Comparison of ENCODE assay signal across 26 mouse cellular contexts in genomic region chr17:62832550-62833127, GRCm38 (mm10). TPM values are rescaled to one million over a fixed set of nuclear protein-coding genes. Genes with fewer than 3 reads are reported as not detected.
DNase-seq lines count a peak whose midpoint lies in the region; ATAC-seq lines count a peak whose summit lies in the region.
"Had no signal": no experiment of that assay in that cellular context is flagged by ENCODE, and none has a peak within 500 bp of the region (broad histone marks: within the 10 kb centered on the region; RNA-seq: fewer than 3 reads in every experiment).

No protein-coding gene starts in this region.

- H3K27me3 ChIP-seq in heart, embryonic 13.5 days (replicated peaks), result no peaks in the 10 kb centered on the region
- no peaks in the 10 kb centered on the region for H3K27me3 ChIP-seq in midbrain, embryonic 13.5 days
- peaks cover 31% of the 10 kb centered on the region for H3K27me3 ChIP-seq in midbrain, embryonic 10.5 days (ENCODE audit: low read depth, poor library complexity, severe bottlenecking)
- H3K27me3 ChIP-seq in midbrain, embryonic 16.5 days (ENCODE audit: control insufficient read depth, insufficient read depth, low read depth, low read length), result no peaks in the 10 kb centered on the region
- H3K27me3 ChIP-seq: CH12.LX; embryonic facial prominence, embryonic 15.5 days; hindbrain, embryonic 12.5 days had no signal

- no peak overlapping the region for H3K9ac ChIP-seq in heart, embryonic 13.5 days
- no peak overlapping the region for H3K9ac ChIP-seq in midbrain, embryonic 13.5 days (replicated peaks)
- H3K9ac ChIP-seq in midbrain, embryonic 16.5 days (ENCODE audit: low read depth, low read length), result no peak overlapping the region
- H3K9ac ChIP-seq: embryonic facial prominence, embryonic 15.5 days; hindbrain, embryonic 12.5 days had no signal

- H3K4me1 ChIP-seq in heart, embryonic 13.5 days, result peaks cover 24% of the 10 kb centered on the region
- peaks cover 26% of the 10 kb centered on the region for H3K4me1 ChIP-seq in midbrain, embryonic 13.5 days (replicated peaks)
- peaks cover 46% of the 10 kb centered on the region for H3K4me1 ChIP-seq in midbrain, embryonic 10.5 days
- peaks cover 18% of the 10 kb centered on the region for H3K4me1 ChIP-seq in midbrain, embryonic 16.5 days (ENCODE audit: control insufficient read depth, insufficient read depth, low read length)

- peaks cover 9% of the 10 kb centered on the region for H3K36me3 ChIP-seq in heart, embryonic 13.5 days
- H3K36me3 ChIP-seq in midbrain, embryonic 13.5 days, result 0 out of 2 replicates have a peak, but pooled peaks cover 9% of the 10 kb centered on the region
- H3K36me3 ChIP-seq in midbrain, embryonic 10.5 days, result peaks cover 15% of the 10 kb centered on the region
- H3K36me3 ChIP-seq in midbrain, embryonic 16.5 days (ENCODE audit: control insufficient read depth, insufficient read depth, low read length), result no peaks in the 10 kb centered on the region
- H3K36me3 ChIP-seq: embryonic facial prominence, embryonic 15.5 days; hindbrain, embryonic 12.5 days had no signal

- 0 out of 2 replicates have a peak, but pooled peaks cover 3% of the 10 kb centered on the region for H3K9me3 ChIP-seq in heart, embryonic 13.5 days
- H3K9me3 ChIP-seq in midbrain, embryonic 13.5 days, result no peaks in the 10 kb centered on the region
- H3K9me3 ChIP-seq in midbrain, embryonic 10.5 days (replicated peaks), result peaks cover 5% of the 10 kb centered on the region; the same call in 1 of the 2 replicates
- H3K9me3 ChIP-seq in midbrain, embryonic 16.5 days (replicated peaks; ENCODE audit: control insufficient read depth, low read length, poor library complexity, severe bottlenecking), result no peaks in the 10 kb centered on the region
- H3K9me3 ChIP-seq: embryonic facial prominence, embryonic 15.5 days; heart, embryonic 10.5 days; hindbrain, embryonic 12.5 days had no signal

- 0 out of 2 replicates have a peak overlapping the region, but pooled peaks have one; percentile 42 for H3K27ac ChIP-seq in heart, embryonic 13.5 days (replicated peaks)
- H3K27ac ChIP-seq in midbrain, embryonic 13.5 days, result no peak overlapping the region
- H3K27ac ChIP-seq in midbrain, embryonic 10.5 days (replicated peaks), result no peak overlapping the region
- H3K27ac ChIP-seq in midbrain, embryonic 16.5 days (ENCODE audit: low read length), result peak overlapping the region; percentile 29; the same call in 1 of the 2 replicates
- H3K27ac ChIP-seq: embryonic facial prominence, embryonic 15.5 days; forebrain, embryonic 10.5 days; heart, embryonic 10.5 days; hindbrain, embryonic 12.5 days had no signal

- no peak overlapping the region for H3K4me3 ChIP-seq in heart, embryonic 13.5 days
- no peak overlapping the region for H3K4me3 ChIP-seq in midbrain, embryonic 13.5 days (replicated peaks)
- no peak overlapping the region for H3K4me3 ChIP-seq in midbrain, embryonic 10.5 days
- H3K4me3 ChIP-seq in midbrain, embryonic 16.5 days (ENCODE audit: low read depth, low read length), result no peak overlapping the region
- H3K4me3 ChIP-seq: embryonic facial prominence, embryonic 15.5 days; erythroblast, embryonic 14.5 days; forebrain, embryonic 10.5 days; heart, embryonic 10.5 days; hindbrain, embryonic 12.5 days had no signal

- WGBS in heart, embryonic 13.5 days, result 68% methylated on average over 16 of the region's 16 CpGs
- 63% methylated on average over 16 of the region's 16 CpGs for WGBS in midbrain, embryonic 13.5 days
- 84% methylated on average over 16 of the region's 16 CpGs for WGBS in midbrain, embryonic 10.5 days
- 61% methylated on average over 16 of the region's 16 CpGs for WGBS in midbrain, embryonic 16.5 days

- H3K4me2 ChIP-seq in heart, embryonic 13.5 days, result no peak overlapping the region
- peak overlapping the region; percentile 11; the same call in 1 of the 2 replicates for H3K4me2 ChIP-seq in midbrain, embryonic 13.5 days (replicated peaks)
- H3K4me2 ChIP-seq in midbrain, embryonic 16.5 days (ENCODE audit: low read length), result peak overlapping the region; percentile 15; the same call in 1 of the 2 replicates
- H3K4me2 ChIP-seq: embryonic facial prominence, embryonic 15.5 days; hindbrain, embryonic 12.5 days had no signal

- no peak for ATAC-seq in heart, embryonic 13.5 days (ENCODE audit: extremely low read depth, insufficient number of reproducible peaks, low FRiP score, low TSS enrichment)
- 0 out of 2 replicates have a peak, but pooled peaks have one; percentile 45 for ATAC-seq in midbrain, embryonic 13.5 days
- ATAC-seq in common myeloid progenitor, adult 5-6 weeks (replicated peaks; ENCODE audit: low read depth, poor library complexity, severe bottlenecking), result peak; percentile 83
- 0 out of 2 replicates have a peak, but pooled peaks have one; percentile 37 for ATAC-seq in midbrain, embryonic 16.5 days
- ATAC-seq: forebrain, embryonic 14.5 days; hindbrain, embryonic 16.5 days; inflammation-experienced regulatory T-cells, adult 6 months; intestine, postnatal 0 days had no signal

- DNase-seq in heart, postnatal 4 days, result no peak
- DNase-seq in midbrain, embryonic 10.5 days (ENCODE audit: low spot score), result no peak
- DNase-seq in Muller cell, postnatal 12 days (ENCODE audit: inconsistent ontology term), result no peak
- no peak for DNase-seq in spleen, adult 18-20 months
- DNase-seq: adrenal gland, adult 8-10 months; adrenal gland, postnatal 36 days; cerebellum, adult 11 months; cerebellum, adult 9-10 months; cerebellum, postnatal 25 days; gastrocnemius, postnatal 36 days; heart, adult 11 months; heart, postnatal 14 days had no signal

RNA-seq across cellular contexts. Expression of gene Efna5, which starts 48.5 kb away (rescaled TPM):
- 22.0 and 24.3 TPM in 2 replicates for polyA plus RNA-seq in heart, embryonic 13.5 days (2015; fragmentation: Nextera tagmentation; extraction: Ambion mirVana)
- total RNA-seq in heart, postnatal 4 days (2021), result 10 to 100 TPM; 39.7 to 46.1 TPM
- 81.4 and 89.2 TPM in 2 replicates for polyA plus RNA-seq in midbrain, embryonic 13.5 days (2015; fragmentation: Nextera tagmentation; extraction: Ambion mirVana)
- 58.8 and 80.0 TPM in 2 replicates for polyA plus RNA-seq in midbrain, embryonic 10.5 days (2016; fragmentation: Nextera tagmentation; extraction: Ambion mirVana)
- not detected in 2 replicates for total RNA-seq in common myeloid progenitor, adult 5-6 weeks (2017)
- polyA plus RNA-seq in midbrain, embryonic 16.5 days (2015; fragmentation: Nextera tagmentation; extraction: Ambion mirVana), result 55.0 and 59.7 TPM in 2 replicates
- polyA plus RNA-seq: erythroblast, embryonic 14.5 days had no signal

Comparison
In these comparisons a context has a peak if more than half of its experiments do, and no peak if none do; other contexts are left out.
1. H3K27ac ChIP-seq: peak in heart, embryonic 13.5 days (single experiment) and midbrain, embryonic 16.5 days (single experiment); none in midbrain, embryonic 13.5 days (single experiment) and midbrain, embryonic 10.5 days (single experiment).